Mouse (Mus musculus): ENCODE data around the gene Nol9. TPM values are rescaled to one million over a fixed set of nuclear protein-coding genes. Genes with fewer than 3 reads are reported as not detected.

The Nol9 gene
- polyA plus RNA-seq, 1 experiment from 2014 or later, result 25.1 TPM

DNA sequence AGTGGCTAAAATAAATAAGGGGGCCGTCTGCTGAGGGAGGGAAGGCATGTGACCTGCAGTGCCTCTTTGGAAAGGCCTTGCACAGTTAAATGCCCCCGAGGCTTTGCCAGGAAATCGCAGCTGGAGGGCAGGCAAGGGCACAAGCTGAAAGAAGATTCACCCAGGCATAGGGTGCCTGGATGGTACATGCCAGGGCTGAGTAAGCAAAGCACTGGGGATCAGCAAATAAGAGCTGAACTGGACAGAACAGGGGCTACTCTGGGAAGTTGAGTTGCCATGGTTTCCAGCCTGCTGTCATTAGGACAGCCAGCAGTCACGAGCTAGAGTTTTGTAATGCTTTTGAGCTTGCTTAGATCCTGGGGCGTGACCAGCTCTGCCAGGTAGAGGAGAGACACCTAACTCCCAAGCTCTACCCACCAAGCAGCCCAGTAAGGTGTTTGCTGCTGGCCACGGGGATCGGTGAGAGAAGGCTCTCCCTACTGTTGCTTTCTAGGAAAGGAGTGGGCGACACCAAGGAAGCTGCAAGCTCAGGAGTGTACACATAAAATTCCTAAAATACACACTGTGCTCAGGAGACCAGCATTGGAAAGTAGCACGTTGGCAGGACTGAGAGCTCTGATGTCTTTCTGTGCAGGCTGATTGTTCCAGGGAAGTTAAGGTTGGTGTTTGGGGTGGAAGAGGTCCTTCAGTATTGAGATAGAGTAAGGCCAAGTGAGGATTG is 23.4 kb downstream of the Nol9 start:
- Histone ChIP-seq H3K4me2 (ENCODE audit: low read depth, low read length) (no peak overlapping the region), H3K9me3 (ENCODE audit: control insufficient read depth, low read length) (no peaks in the 10 kb centered on the region), H3K27me3 (replicated peaks; ENCODE audit: control insufficient read depth, insufficient read depth, low read length) (no peaks in the 10 kb centered on the region), H3K36me3 (ENCODE audit: control insufficient read depth, insufficient read depth, low read length) (peaks cover 41% of the 10 kb centered on the region), H3K9ac (ENCODE audit: low read depth, low read length) (no peak overlapping the region), H3K4me1 (ENCODE audit: control insufficient read depth, insufficient read depth, low read length) (no peaks in the 10 kb centered on the region), H3K4me3 (ENCODE audit: low read depth, low read length) (no peak overlapping the region), H3K27ac (replicated peaks; ENCODE audit: low read depth, low read length) (no peak overlapping the region)
- no peak for ATAC-seq (ENCODE audit: low read depth)
- 74% methylated on average over 9 of the region's 9 CpGs for WGBS
- no peak for DNase-seq (ENCODE audit: low spot score)

DNA sequence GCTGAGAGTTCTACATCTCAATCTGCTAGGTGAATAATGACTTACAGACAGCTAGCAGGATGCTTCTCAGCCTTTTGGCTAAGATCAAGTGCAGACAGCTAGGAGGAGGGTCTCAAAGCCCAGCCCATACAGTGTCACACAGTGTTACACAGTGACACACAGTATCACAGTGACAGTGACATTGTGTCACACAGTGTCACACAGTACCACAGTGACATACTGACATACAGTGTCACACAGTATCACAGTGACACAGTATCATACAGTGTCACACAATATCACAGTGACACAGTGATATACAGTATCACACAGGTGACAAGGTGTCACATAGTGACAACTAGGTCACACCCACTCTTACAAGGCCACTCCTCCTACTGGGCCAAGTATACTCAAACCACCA is 28.2 kb downstream of the Nol9 start:
- Histone ChIP-seq H3K4me1 (ENCODE audit: control insufficient read depth, insufficient read depth, low read length) (no peaks in the 10 kb centered on the region), H3K27me3 (replicated peaks; ENCODE audit: control insufficient read depth, insufficient read depth, low read length) (no peaks in the 10 kb centered on the region), H3K27ac (replicated peaks; ENCODE audit: low read depth, low read length) (no peak overlapping the region), H3K4me2 (ENCODE audit: low read depth, low read length) (no peak overlapping the region), H3K9me3 (ENCODE audit: control insufficient read depth, low read length) (no peaks in the 10 kb centered on the region), H3K9ac (ENCODE audit: low read depth, low read length) (no peak overlapping the region), H3K4me3 (ENCODE audit: low read depth, low read length) (no peak overlapping the region), H3K36me3 (ENCODE audit: control insufficient read depth, insufficient read depth, low read length) (no peaks in the 10 kb centered on the region)
- DNase-seq (ENCODE audit: low spot score) (no peak), ATAC-seq (ENCODE audit: low read depth) (no peak)

DNA sequence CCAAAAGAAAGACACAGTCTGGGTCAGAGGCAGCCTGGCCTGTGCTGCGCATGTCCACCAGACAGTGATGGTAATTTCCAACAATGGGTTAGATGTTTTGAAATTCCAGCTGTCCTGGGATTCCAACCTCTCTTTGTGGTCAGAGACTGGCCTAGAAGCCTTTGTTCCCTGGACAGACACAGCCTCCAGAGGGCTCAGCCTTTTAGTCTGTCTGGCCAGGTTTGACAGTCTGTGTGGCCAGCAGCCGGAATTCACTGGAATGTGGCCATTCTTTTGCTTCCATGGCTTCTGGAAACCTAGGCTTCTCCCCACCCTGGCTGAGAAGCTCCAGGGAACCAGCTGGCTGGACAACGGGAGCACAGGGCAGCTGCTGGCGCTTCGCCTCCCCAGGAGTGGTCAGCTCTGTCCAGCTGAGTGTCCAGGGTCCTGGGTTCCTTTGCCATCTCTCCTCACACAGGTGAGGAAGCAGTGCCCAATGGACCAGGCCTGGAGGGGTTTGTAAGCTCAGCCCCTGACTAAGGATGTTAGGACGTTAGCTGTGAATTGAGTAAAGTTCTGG is 29.1 kb downstream of the Nol9 start:
- no peak overlapping the region for H3K4me3 ChIP-seq (ENCODE audit: low read depth, low read length)
- H3K4me2 ChIP-seq (ENCODE audit: low read depth, low read length), result no peak overlapping the region
- no peak for DNase-seq (ENCODE audit: low spot score)
- no peaks in the 10 kb centered on the region for H3K27me3 ChIP-seq (replicated peaks; ENCODE audit: control insufficient read depth, insufficient read depth, low read length)
- no peak for ATAC-seq (ENCODE audit: low read depth)
- no peaks in the 10 kb centered on the region for H3K36me3 ChIP-seq (ENCODE audit: control insufficient read depth, insufficient read depth, low read length)
- 69% methylated on average over 6 of the region's 6 CpGs for WGBS
- H3K27ac ChIP-seq (replicated peaks; ENCODE audit: low read depth, low read length), result no peak overlapping the region
- H3K9ac ChIP-seq (ENCODE audit: low read depth, low read length), result no peak overlapping the region
- no peaks in the 10 kb centered on the region for H3K9me3 ChIP-seq (ENCODE audit: control insufficient read depth, low read length)
- H3K4me1 ChIP-seq (ENCODE audit: control insufficient read depth, insufficient read depth, low read length), result peaks cover 3% of the 10 kb centered on the region; the same call in 1 of the 2 replicates

DNA sequence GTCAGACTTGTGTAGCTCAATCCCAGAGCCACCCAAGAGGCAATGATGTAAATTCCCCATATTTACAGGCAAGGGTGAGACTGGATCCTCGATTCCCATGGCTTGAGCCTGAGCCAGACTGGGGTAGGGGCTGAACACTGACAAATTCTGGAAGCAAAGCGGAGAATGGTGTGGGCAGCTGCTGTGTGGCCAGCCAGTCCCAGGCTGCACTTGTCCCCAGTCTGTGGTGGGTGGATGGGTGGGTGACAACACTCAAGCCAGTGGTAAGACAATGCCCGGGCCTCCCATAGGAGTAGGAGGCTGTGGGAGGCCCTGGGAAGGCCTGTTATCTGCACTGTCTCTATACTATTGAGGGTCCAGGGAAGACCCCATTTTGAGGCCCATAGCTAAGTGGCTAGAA is 30.1 kb downstream of the Nol9 start:
- Histone ChIP-seq H3K4me3 (ENCODE audit: low read depth, low read length) (no peak overlapping the region), H3K27ac (replicated peaks; ENCODE audit: low read depth, low read length) (no peak overlapping the region), H3K4me2 (ENCODE audit: low read depth, low read length) (no peak overlapping the region), H3K36me3 (ENCODE audit: control insufficient read depth, insufficient read depth, low read length) (no peaks in the 10 kb centered on the region), H3K4me1 (ENCODE audit: control insufficient read depth, insufficient read depth, low read length) (peaks cover 9% of the 10 kb centered on the region; the same call in 1 of the 2 replicates), H3K27me3 (replicated peaks; ENCODE audit: control insufficient read depth, insufficient read depth, low read length) (no peaks in the 10 kb centered on the region), H3K9ac (ENCODE audit: low read depth, low read length) (no peak overlapping the region), H3K9me3 (ENCODE audit: control insufficient read depth, low read length) (no peaks in the 10 kb centered on the region)
- ATAC-seq (ENCODE audit: low read depth), result no peak
- DNase-seq (ENCODE audit: low spot score), result no peak
- WGBS, result 92% methylated on average over 3 of the region's 3 CpGs

DNA sequence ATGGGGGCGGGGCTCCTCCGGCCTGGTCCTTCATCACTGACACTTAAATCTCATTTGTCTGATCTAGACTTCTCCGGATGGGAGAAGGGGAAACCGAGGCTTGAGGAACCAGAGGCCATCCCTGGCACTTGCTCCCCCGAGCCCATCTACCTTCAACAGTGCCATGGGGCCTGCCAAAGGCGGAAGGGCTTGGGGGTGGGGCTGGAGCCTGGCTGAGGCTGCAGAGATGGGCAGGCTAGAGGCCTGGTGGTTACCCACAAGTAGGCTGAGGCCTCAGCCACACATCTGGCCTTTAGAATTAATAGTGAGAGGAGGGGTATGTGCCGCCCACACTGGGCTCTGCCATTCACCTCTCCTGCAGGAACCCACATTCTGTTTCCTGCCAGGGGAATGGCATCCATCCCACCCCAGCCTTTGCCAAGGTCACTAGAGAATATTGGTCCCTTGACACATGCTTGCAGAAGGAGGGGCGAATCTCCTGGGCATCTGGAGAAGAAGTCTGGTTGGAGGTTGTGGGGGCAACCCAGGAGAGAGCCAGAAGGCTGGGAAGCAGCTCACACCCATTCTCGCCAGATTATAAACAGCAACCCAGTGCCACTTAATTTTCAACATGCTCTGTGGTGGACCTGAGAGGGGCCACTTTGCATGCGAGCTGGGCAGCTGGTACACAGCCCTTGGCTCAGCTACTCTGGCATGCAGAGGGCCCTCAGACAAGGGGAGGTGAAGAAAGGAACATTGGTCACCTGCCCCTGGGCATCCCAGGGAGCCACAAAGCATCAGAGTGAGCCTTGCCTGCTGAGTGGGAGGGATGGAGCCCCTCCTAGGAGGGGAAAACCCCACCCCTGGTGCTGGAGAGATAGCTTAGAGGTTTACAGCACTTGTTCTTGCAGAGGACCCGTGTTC is 31.6 kb downstream of the Nol9 start:
- Histone ChIP-seq H3K9ac (ENCODE audit: low read depth, low read length) (no peak overlapping the region), H3K27me3 (replicated peaks; ENCODE audit: control insufficient read depth, insufficient read depth, low read length) (no peaks in the 10 kb centered on the region), H3K36me3 (ENCODE audit: control insufficient read depth, insufficient read depth, low read length) (no peaks in the 10 kb centered on the region), H3K4me1 (ENCODE audit: control insufficient read depth, insufficient read depth, low read length) (peaks cover 9% of the 10 kb centered on the region; the same call in 1 of the 2 replicates), H3K4me2 (ENCODE audit: low read depth, low read length) (no peak overlapping the region), H3K4me3 (ENCODE audit: low read depth, low read length) (no peak overlapping the region), H3K27ac (replicated peaks; ENCODE audit: low read depth, low read length) (no peak overlapping the region), H3K9me3 (ENCODE audit: control insufficient read depth, low read length) (no peaks in the 10 kb centered on the region)
- 69% methylated on average over 11 of the region's 11 CpGs for WGBS
- DNase-seq (ENCODE audit: low spot score) (no peak), ATAC-seq (ENCODE audit: low read depth) (0 out of 2 replicates have a peak, but pooled peaks have one; percentile 30)

DNA sequence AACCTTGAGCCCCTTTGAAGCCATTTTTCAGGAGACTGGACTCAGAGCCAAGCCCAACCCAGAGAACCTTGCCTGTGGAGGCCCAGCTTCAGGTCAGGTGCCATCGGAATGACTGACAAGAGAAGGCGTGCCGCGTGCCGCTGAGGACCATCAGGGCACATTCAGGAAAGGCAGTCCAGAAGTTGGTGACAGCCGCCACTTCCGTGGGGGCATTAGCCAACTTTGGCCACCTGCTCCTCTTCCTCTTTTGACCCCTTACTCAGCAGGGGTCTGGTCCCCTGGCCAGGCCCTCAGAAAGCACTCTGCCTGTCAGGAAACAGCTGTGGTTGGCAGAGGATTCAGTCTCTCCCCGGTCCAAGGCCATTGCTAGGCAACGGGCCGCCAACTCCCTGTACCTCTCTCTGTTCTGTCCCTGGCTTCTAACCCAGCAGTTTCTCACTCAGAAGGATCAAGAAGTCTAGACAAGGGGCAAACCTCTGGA is 33.0 kb downstream of the Nol9 start, which contains the start of gene Plekhg5:
Gene Plekhg5 (plus strand): TSS at position 378 of the 481 bp plus-strand sequence.
- Histone ChIP-seq H3K9ac (ENCODE audit: low read depth, low read length) (no peak within 1 kb of the TSS), H3K4me2 (ENCODE audit: low read depth, low read length) (no peak within 1 kb of the TSS), H3K9me3 (ENCODE audit: control insufficient read depth, low read length) (no peaks in the 10 kb centered on the region), H3K4me3 (ENCODE audit: low read depth, low read length) (no peak within 1 kb of the TSS), H3K4me1 (ENCODE audit: control insufficient read depth, insufficient read depth, low read length) (peaks cover 9% of the 10 kb centered on the region; the same call in 1 of the 2 replicates), H3K27me3 (replicated peaks; ENCODE audit: control insufficient read depth, insufficient read depth, low read length) (no peaks in the 10 kb centered on the region), H3K36me3 (ENCODE audit: control insufficient read depth, insufficient read depth, low read length) (no peaks in the 10 kb centered on the region), H3K27ac (replicated peaks; ENCODE audit: low read depth, low read length) (no peak within 1 kb of the TSS)
- peak; percentile 51 for DNase-seq (ENCODE audit: low spot score)
- no peak for ATAC-seq (ENCODE audit: low read depth)
- WGBS, result 49% methylated on average over 8 of the region's 10 CpGs

DNA sequence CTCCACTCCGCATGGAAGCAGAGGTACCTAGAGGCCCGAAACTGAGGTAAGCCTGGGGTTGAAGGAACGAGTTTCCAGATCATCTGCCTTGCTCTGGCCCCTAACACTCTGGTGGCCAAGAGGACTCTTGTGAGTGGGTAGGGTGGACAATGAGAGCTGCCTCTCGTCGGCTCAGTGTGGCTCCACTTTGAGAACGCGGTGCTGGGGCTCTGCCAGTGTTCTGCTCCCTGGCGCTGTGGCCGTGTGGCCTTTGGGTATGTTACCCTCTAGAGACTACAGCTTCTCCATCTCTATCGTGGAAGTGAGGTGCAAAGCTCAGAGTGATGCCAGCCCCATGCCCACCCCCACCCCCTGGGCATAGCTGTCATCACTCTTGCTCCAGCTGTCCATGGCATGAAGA is 33.5 kb downstream of the Nol9 start:
- H3K4me1 ChIP-seq (ENCODE audit: control insufficient read depth, insufficient read depth, low read length), result peaks cover 9% of the 10 kb centered on the region; the same call in 1 of the 2 replicates
- no peak overlapping the region for H3K4me2 ChIP-seq (ENCODE audit: low read depth, low read length)
- no peak for DNase-seq (ENCODE audit: low spot score)
- H3K9me3 ChIP-seq (ENCODE audit: control insufficient read depth, low read length), result no peaks in the 10 kb centered on the region
- H3K27ac ChIP-seq (replicated peaks; ENCODE audit: low read depth, low read length), result no peak overlapping the region
- ATAC-seq (ENCODE audit: low read depth), result no peak
- no peaks in the 10 kb centered on the region for H3K36me3 ChIP-seq (ENCODE audit: control insufficient read depth, insufficient read depth, low read length)
- no peak overlapping the region for H3K9ac ChIP-seq (ENCODE audit: low read depth, low read length)
- no peaks in the 10 kb centered on the region for H3K27me3 ChIP-seq (replicated peaks; ENCODE audit: control insufficient read depth, insufficient read depth, low read length)
- H3K4me3 ChIP-seq (ENCODE audit: low read depth, low read length), result no peak overlapping the region
- WGBS, result 72% methylated on average over 10 of the region's 10 CpGs

DNA sequence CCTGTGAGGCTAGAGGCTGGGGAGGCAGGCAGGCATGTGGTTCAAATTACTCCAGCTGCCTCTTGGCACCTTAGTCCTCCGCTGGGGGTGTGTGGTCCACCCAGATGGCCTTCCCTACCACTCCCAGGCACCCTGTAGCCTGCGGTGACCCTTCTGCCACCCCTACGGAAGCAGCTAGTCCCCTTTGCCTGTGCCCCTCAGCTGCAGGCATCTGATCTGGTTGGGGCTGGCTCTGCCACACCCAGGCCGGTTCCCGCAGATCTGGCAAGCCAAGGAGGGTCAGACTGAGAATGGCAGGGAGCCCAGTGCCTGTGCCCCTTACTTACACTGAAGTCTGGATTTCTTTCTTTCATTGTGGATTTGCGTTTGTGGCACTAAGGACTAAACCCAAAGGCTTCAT is 34.6 kb downstream of the Nol9 start:
- 77% methylated on average over 6 of the region's 6 CpGs for WGBS

More for the DNA sequence above, 34.6 kb downstream of the Nol9 start:
- Histone ChIP-seq H3K27ac (replicated peaks; ENCODE audit: low read depth, low read length) (no peak overlapping the region), H3K27me3 (replicated peaks; ENCODE audit: control insufficient read depth, insufficient read depth, low read length) (no peaks in the 10 kb centered on the region), H3K36me3 (ENCODE audit: control insufficient read depth, insufficient read depth, low read length) (no peaks in the 10 kb centered on the region), H3K9ac (ENCODE audit: low read depth, low read length) (no peak overlapping the region), H3K9me3 (ENCODE audit: control insufficient read depth, low read length) (no peaks in the 10 kb centered on the region), H3K4me2 (ENCODE audit: low read depth, low read length) (no peak overlapping the region), H3K4me3 (ENCODE audit: low read depth, low read length) (no peak overlapping the region), H3K4me1 (ENCODE audit: control insufficient read depth, insufficient read depth, low read length) (peaks cover 9% of the 10 kb centered on the region; the same call in 1 of the 2 replicates)
- ATAC-seq (ENCODE audit: low read depth) (no peak), DNase-seq (ENCODE audit: low spot score) (peak; percentile 38)
